Mouse (Mus musculus): Measurements from ENCODE around the gene Atp6v0a1. TPM values are rescaled to one million over a fixed set of nuclear protein-coding genes. Genes with fewer than 3 reads are reported as not detected.

The Atp6v0a1 gene
- polyA plus RNA-seq, 1 experiment, result 48.4 TPM

DNA sequence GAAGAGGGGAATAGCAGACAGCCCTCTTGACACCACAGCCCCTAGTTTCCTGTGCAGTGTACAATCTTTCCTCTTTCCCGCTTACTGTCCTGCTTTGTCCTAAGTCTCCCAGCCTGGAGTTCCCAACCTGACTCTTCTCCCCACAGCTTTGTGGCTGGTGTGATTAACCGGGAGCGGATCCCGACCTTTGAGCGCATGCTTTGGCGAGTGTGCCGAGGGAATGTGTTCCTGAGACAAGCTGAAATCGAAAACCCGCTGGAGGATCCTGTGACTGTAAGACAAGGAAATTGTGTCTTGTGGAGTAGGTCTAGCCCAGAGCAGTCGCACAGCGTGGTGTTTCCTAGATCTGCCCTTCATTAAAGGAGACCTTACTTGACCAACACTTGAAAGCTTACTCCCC is 17.9 kb downstream of the Atp6v0a1 start:
- peak; percentile 17 for DNase-seq
- H3K27ac ChIP-seq (ENCODE audit: insufficient read depth, low read depth, low read length), result no peak overlapping the region
- H3K4me1 ChIP-seq (ENCODE audit: control insufficient read depth, insufficient read depth, low read length), result no peaks in the 10 kb centered on the region
- H3K36me3 ChIP-seq (ENCODE audit: control insufficient read depth, insufficient read depth, low read length), result peaks cover 6% of the 10 kb centered on the region
- no peak overlapping the region for H3K4me3 ChIP-seq (ENCODE audit: insufficient read depth, low read depth, low read length)
- no peaks in the 10 kb centered on the region for H3K27me3 ChIP-seq (replicated peaks; ENCODE audit: control insufficient read depth, insufficient read depth, low read length)
- TF ChIP-seq CTCF (conservative IDR thresholded peaks at IDR 0.05; ENCODE audit: insufficient read depth, insufficient read length, low read depth, low read length), result no peak
- TF ChIP-seq POLR2A (IDR thresholded peaks at IDR 0.05; ENCODE audit: low read depth, low read length), result no peak
- 72% methylated on average over 11 of the region's 11 CpGs for WGBS

DNA sequence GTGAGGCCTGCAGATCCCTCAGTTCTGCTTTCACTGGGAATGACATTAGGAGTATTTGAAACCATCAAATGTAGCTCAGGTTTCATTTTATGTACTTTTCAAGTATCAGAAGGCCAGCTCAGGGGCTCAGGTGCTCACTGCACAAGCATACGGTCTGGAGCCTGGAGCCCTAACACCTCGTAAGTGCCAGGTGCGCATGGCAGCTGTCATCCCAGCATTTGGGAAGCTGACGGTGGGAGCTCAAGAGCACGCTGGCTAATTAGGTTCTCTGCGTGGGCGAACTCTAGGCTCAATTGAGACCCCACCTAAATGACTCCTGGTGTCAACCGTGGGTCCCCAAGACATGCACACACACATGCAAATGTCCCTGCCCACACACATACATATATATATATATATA is 20.1 kb downstream of the Atp6v0a1 start:
- peaks cover 6% of the 10 kb centered on the region for H3K36me3 ChIP-seq (ENCODE audit: control insufficient read depth, insufficient read depth, low read length)
- no peak overlapping the region for H3K27ac ChIP-seq (ENCODE audit: insufficient read depth, low read depth, low read length)
- no peak for DNase-seq
- TF ChIP-seq POLR2A (IDR thresholded peaks at IDR 0.05; ENCODE audit: low read depth, low read length), result no peak
- TF ChIP-seq CTCF (conservative IDR thresholded peaks at IDR 0.05; ENCODE audit: insufficient read depth, insufficient read length, low read depth, low read length), result no peak
- no peak overlapping the region for H3K4me3 ChIP-seq (ENCODE audit: insufficient read depth, low read depth, low read length)
- 91% methylated on average over 8 of the region's 8 CpGs for WGBS
- H3K4me1 ChIP-seq (ENCODE audit: control insufficient read depth, insufficient read depth, low read length), result no peaks in the 10 kb centered on the region
- H3K27me3 ChIP-seq (replicated peaks; ENCODE audit: control insufficient read depth, insufficient read depth, low read length), result no peaks in the 10 kb centered on the region

DNA sequence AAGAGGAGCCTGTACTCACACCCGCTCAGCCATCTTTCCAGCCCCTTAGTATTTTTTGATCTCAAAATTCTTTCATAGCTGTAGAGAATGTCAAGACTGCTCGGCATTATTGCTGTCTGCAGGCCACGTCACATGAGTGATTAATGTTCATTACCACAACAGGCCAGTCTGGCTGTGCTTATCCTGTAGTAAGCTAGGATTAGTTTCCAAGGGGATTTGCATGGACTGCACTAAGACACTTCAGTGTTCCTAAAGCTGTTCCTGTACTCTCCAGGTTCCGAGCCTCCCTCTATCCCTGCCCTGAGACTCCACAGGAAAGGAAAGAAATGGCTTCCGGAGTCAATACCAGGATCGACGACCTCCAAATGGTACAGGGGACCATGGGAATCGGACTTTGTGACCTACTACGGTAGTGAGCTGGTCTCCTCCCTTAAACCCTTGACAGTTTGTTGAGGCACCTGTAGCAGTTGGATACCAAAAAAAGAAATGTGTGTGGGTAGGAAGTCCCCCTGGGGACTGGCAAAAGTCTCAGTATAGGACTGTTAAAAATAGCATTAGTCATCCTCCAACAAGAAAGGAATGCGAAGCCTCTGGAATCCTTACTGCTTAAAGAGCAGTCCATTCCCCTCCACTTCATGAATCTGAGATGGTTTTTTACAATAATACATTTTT is 21.0 kb downstream of the Atp6v0a1 start:
- DNase-seq, result no peak
- no peaks in the 10 kb centered on the region for H3K27me3 ChIP-seq (replicated peaks; ENCODE audit: control insufficient read depth, insufficient read depth, low read length)
- WGBS, result 76% methylated on average over 10 of the region's 10 CpGs
- H3K4me3 ChIP-seq (ENCODE audit: insufficient read depth, low read depth, low read length), result no peak overlapping the region
- peaks cover 6% of the 10 kb centered on the region for H3K36me3 ChIP-seq (ENCODE audit: control insufficient read depth, insufficient read depth, low read length)
- TF ChIP-seq CTCF (conservative IDR thresholded peaks at IDR 0.05; ENCODE audit: insufficient read depth, insufficient read length, low read depth, low read length), result no peak
- no peak for TF ChIP-seq POLR2A (IDR thresholded peaks at IDR 0.05; ENCODE audit: low read depth, low read length)
- H3K4me1 ChIP-seq (ENCODE audit: control insufficient read depth, insufficient read depth, low read length), result no peaks in the 10 kb centered on the region
- H3K27ac ChIP-seq (ENCODE audit: insufficient read depth, low read depth, low read length), result no peak overlapping the region

DNA sequence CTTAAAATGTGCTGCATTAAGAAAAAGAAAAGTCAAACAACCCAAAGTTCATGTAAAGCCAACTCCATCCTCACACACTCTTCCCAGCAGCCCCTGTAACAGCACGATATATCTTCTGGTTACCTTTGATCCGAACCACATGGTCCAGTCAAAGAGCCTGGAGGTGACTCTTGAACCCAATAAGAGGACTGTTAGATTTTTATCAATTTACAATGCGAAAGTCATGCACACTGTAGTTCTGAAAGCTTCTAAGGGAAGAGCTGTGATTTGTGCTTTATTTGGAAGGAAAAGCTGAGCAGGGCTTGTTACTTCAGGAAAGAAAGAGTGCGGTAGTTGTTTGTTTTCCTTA is 21.5 kb downstream of the Atp6v0a1 start:
- TF ChIP-seq POLR2A (IDR thresholded peaks at IDR 0.05; ENCODE audit: low read depth, low read length) (no peak), CTCF (conservative IDR thresholded peaks at IDR 0.05; ENCODE audit: insufficient read depth, insufficient read length, low read depth, low read length) (no peak)
- WGBS, result 77% methylated on average over 4 of the region's 4 CpGs
- H3K27me3 ChIP-seq (replicated peaks; ENCODE audit: control insufficient read depth, insufficient read depth, low read length), result no peaks in the 10 kb centered on the region
- H3K36me3 ChIP-seq (ENCODE audit: control insufficient read depth, insufficient read depth, low read length), result peaks cover 6% of the 10 kb centered on the region
- DNase-seq, result no peak
- H3K4me1 ChIP-seq (ENCODE audit: control insufficient read depth, insufficient read depth, low read length), result no peaks in the 10 kb centered on the region
- no peak overlapping the region for H3K4me3 ChIP-seq (ENCODE audit: insufficient read depth, low read depth, low read length)
- H3K27ac ChIP-seq (ENCODE audit: insufficient read depth, low read depth, low read length), result no peak overlapping the region

DNA sequence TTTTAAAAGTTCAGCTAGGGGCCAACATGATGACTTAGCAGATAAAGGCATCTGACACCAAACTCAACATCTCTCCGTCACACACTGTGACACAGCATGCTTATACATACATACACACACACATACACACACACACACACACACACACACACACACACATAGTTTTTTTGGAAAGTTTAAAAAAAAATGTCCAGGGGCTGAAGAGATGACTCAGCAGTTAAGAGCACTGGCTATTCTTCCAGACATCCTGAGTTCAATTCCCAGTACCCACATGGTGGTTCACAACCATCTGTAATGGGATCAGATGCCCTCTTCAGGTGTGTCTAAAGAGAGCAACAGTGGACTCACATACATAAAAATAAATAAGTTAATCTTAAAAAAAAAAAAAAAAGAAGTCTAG is 22.2 kb downstream of the Atp6v0a1 start:
- Histone ChIP-seq H3K36me3 (ENCODE audit: control insufficient read depth, insufficient read depth, low read length) (peaks cover 6% of the 10 kb centered on the region), H3K27me3 (replicated peaks; ENCODE audit: control insufficient read depth, insufficient read depth, low read length) (no peaks in the 10 kb centered on the region), H3K27ac (ENCODE audit: insufficient read depth, low read depth, low read length) (no peak overlapping the region), H3K4me1 (ENCODE audit: control insufficient read depth, insufficient read depth, low read length) (no peaks in the 10 kb centered on the region), H3K4me3 (ENCODE audit: insufficient read depth, low read depth, low read length) (no peak overlapping the region)
- TF ChIP-seq CTCF (conservative IDR thresholded peaks at IDR 0.05; ENCODE audit: insufficient read depth, insufficient read length, low read depth, low read length) (no peak), POLR2A (IDR thresholded peaks at IDR 0.05; ENCODE audit: low read depth, low read length) (no peak)
- DNase-seq, result no peak
- WGBS, result 95% methylated on average over 1 of the region's 1 CpGs

DNA sequence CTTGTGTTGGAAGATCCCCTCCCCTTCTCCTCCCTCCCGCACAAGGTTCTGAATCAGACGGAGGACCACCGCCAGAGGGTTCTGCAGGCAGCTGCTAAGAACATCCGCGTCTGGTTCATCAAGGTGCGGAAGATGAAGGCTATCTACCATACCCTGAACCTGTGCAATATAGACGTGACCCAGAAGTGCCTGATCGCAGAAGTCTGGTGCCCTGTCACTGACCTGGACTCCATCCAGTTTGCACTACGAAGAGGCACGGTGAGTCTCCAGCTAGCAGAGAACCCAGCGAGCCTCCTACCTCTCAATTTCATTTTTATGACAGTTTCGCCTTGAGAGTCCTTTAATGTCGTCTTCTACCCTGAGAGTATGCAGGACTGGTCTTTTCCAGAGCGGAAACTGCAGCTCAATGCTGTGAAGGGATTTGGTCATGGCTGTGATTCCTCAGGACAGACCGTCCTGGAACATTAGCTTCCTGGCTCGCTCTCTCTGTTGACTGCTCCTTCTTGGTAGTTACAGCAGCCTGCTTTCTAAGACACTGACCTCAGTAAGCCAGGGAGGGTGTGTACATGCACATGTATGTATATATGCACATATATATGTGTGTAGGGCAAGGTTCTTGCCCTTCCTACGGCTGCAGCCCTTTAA is 24.7 kb downstream of the Atp6v0a1 start:
- Histone ChIP-seq H3K4me1 (ENCODE audit: control insufficient read depth, insufficient read depth, low read length) (no peaks in the 10 kb centered on the region), H3K4me3 (ENCODE audit: insufficient read depth, low read depth, low read length) (no peak overlapping the region), H3K36me3 (ENCODE audit: control insufficient read depth, insufficient read depth, low read length) (peaks cover 5% of the 10 kb centered on the region), H3K27me3 (replicated peaks; ENCODE audit: control insufficient read depth, insufficient read depth, low read length) (no peaks in the 10 kb centered on the region), H3K27ac (ENCODE audit: insufficient read depth, low read depth, low read length) (no peak overlapping the region)
- TF ChIP-seq POLR2A (IDR thresholded peaks at IDR 0.05; ENCODE audit: low read depth, low read length), result no peak
- no peak for TF ChIP-seq CTCF (conservative IDR thresholded peaks at IDR 0.05; ENCODE audit: insufficient read depth, insufficient read length, low read depth, low read length)
- 96% methylated on average over 17 of the region's 17 CpGs for WGBS
- DNase-seq, result no peak

DNA sequence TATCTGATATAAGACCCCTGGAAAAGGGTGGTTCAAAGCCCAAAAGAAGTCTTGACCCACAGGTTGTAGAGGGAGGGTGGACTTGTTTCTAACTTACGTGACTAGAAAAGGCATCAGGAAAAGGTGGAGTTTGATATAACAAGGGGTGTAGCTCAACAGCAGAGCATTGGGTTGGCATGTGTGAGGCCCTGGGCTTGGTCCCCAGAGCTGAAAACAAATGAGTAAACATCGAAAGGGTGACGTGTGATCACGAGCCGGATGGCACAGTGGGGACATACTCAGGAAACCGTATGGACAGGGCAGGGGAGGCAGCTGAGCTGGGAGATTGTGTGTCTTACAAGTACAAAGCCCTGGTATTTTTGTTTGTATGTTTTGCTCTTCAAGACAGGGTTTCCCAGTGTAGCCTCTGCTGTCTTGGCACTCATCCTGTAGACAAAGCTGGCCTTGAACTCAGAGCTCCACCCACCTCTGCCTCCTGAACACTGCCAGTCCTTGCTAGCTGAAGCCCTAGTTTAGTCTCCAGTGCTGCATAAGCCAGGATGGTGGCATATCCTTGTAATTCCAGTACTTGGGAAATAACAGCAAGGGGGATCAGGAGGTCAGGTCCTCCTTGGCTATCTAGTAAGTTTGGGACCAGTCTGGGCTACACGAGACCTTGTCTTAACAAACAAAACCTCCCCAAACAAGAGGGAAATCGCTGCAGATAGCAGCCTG is 25.5 kb downstream of the Atp6v0a1 start:
- WGBS, result 83% methylated on average over 8 of the region's 8 CpGs
- H3K4me3 ChIP-seq (ENCODE audit: insufficient read depth, low read depth, low read length), result no peak overlapping the region
- no peak overlapping the region for H3K27ac ChIP-seq (ENCODE audit: insufficient read depth, low read depth, low read length)
- no peak for DNase-seq
- TF ChIP-seq POLR2A (IDR thresholded peaks at IDR 0.05; ENCODE audit: low read depth, low read length), result no peak
- TF ChIP-seq CTCF (conservative IDR thresholded peaks at IDR 0.05; ENCODE audit: insufficient read depth, insufficient read length, low read depth, low read length), result no peak
- H3K36me3 ChIP-seq (ENCODE audit: control insufficient read depth, insufficient read depth, low read length), result peaks cover 7% of the 10 kb centered on the region
- H3K27me3 ChIP-seq (replicated peaks; ENCODE audit: control insufficient read depth, insufficient read depth, low read length), result no peaks in the 10 kb centered on the region
- H3K4me1 ChIP-seq (ENCODE audit: control insufficient read depth, insufficient read depth, low read length), result no peaks in the 10 kb centered on the region

All from kidney, adult 2 months (tissue).